Mouse (Mus musculus) thymus, adult 2 months (tissue): ENCODE results near the gene Ankrd39.

Experiments
- CTCF ChIP-seq: fragments of 200-500 bp; IDR thresholded peaks from 2 replicates; pipeline ENCODE4 v1.5.1; 2012; ENCODE audit warnings: mild to moderate bottlenecking, control low read depth, low read length, moderate library complexity, borderline replicate concordance; ENCODE audit not compliant: control insufficient read depth, poor library complexity, insufficient read depth; ENCODE audit errors: extremely low read depth
- POLR2A ChIP-seq: fragments of 200-500 bp; IDR thresholded peaks from 2 replicates; pipeline ENCODE4 v1.6.1; 2012; ENCODE audit warnings: mild to moderate bottlenecking, low read length, control low read depth, moderate library complexity; ENCODE audit not compliant: control insufficient read depth, poor library complexity, insufficient read depth; ENCODE audit errors: extremely low read depth

DNA sequence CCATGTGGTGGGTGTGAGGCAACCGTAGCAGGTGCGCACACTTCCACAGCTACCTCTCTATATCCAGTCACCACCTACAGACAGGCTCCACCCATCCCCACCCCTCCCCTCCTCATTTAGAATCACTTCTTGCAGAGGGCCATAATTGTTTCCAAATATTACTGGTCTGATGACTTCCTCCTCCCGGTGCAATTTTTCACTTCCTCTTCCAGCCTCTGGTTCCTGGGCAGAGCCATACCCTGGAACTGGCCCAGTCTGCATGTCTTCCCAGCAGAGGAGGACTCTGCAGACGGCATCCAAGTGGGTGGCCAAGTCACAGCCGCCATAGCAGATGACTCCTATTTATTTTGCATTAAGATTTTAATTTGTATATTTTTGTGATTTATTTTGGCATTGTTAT is 39.0 kb downstream of the Ankrd39 start:
- no peak for TF ChIP-seq CTCF
- no peak for TF ChIP-seq POLR2A
